Comparison of ENCODE assay signal across 21 mouse cellular contexts in the genomic region with DNA sequence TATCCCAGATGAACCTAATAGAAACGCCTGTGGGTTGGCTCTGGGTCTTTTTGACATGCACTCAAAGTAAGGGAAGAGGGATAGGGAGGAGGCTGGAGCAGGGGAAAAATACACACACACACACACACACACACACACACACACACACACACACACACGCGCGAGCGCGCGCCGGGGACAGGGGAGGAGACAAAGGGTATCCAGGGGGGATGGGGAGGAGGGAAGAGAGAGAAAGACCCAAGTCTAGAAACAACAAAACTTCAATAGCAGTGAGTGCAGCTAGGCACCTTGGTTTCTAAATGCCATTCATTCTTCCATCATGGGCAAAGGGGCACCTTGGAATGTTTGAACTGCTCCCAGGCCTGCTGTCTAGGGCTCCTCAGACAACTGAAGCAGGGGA. TPM values are rescaled to one million over a fixed set of nuclear protein-coding genes. Genes with fewer than 3 reads are reported as not detected.
DNase-seq lines count a peak whose midpoint lies in the region; ATAC-seq and TF ChIP-seq lines count a peak whose summit lies in the region.
"Had no signal": no experiment of that assay in that cellular context is flagged by ENCODE, and none has a peak within 500 bp of the region (broad histone marks: within the 10 kb centered on the region; RNA-seq: fewer than 3 reads in every experiment).

No protein-coding gene starts in this region.

- no peaks in the 10 kb centered on the region for H3K9me3 ChIP-seq in lung, embryonic 14.5 days (ENCODE audit: low read depth, low read length)
- no peaks in the 10 kb centered on the region for H3K9me3 ChIP-seq in lung, postnatal 0 days (ENCODE audit: low read length)
- H3K9me3 ChIP-seq in stomach, embryonic 16.5 days (replicated peaks; ENCODE audit: control insufficient read depth, low read length), result no peaks in the 10 kb centered on the region
- H3K9me3 ChIP-seq in stomach, postnatal 0 days (ENCODE audit: control insufficient read depth, low read length), result no peaks in the 10 kb centered on the region
- H3K9me3 ChIP-seq: embryonic facial prominence, embryonic 13.5 days; embryonic facial prominence, embryonic 15.5 days; forebrain, embryonic 10.5 days had no signal

- peak; percentile 31; the same call in 1 of the 2 replicates for ATAC-seq in lung, embryonic 14.5 days (ENCODE audit: insufficient read depth)
- no peak for ATAC-seq in lung, postnatal 0 days
- peak; percentile 40; the same call in 1 of the 2 replicates for ATAC-seq in stomach, embryonic 16.5 days (ENCODE audit: insufficient read depth, low FRiP score)
- no peak for ATAC-seq in stomach, postnatal 0 days (ENCODE audit: low FRiP score, low TSS enrichment)
- ATAC-seq: forebrain, embryonic 14.5 days; forebrain, embryonic 16.5 days had no signal

- peak; percentile 63 for DNase-seq in heart, adult 11 months
- no peak for DNase-seq in heart, postnatal 25 days (ENCODE audit: low spot score)
- peak; percentile 6 for DNase-seq in lung, embryonic 14.5 days
- DNase-seq in lung, postnatal 0 days (ENCODE audit: low spot score), result no peak
- DNase-seq in stomach, postnatal 0 days (ENCODE audit: low spot score), result no peak
- DNase-seq: adrenal gland, postnatal 10 days; adrenal gland, postnatal 25 days; cerebellum, adult 11 months; cerebellum, adult 18-20 months; cerebellum, adult 8-10 months; cerebellum, adult 9-11 months; cerebellum, postnatal 14 days; cerebellum, postnatal 36 days; embryo, embryonic 11 days had no signal

- 30% methylated on average over 1 of the region's 8 CpGs for WGBS in lung, embryonic 14.5 days
- WGBS in lung, postnatal 0 days, result 78% methylated on average over 4 of the region's 8 CpGs
- 60% methylated on average over 6 of the region's 8 CpGs for WGBS in stomach, embryonic 16.5 days
- 69% methylated on average over 8 of the region's 8 CpGs for WGBS in stomach, postnatal 0 days

- no peaks in the 10 kb centered on the region for H3K36me3 ChIP-seq in lung, embryonic 14.5 days (ENCODE audit: insufficient read depth)
- H3K36me3 ChIP-seq in lung, postnatal 0 days (ENCODE audit: insufficient read depth, low read length), result no peaks in the 10 kb centered on the region
- no peaks in the 10 kb centered on the region for H3K36me3 ChIP-seq in stomach, embryonic 16.5 days (ENCODE audit: control insufficient read depth, insufficient read depth, low read length)
- no peaks in the 10 kb centered on the region for H3K36me3 ChIP-seq in stomach, postnatal 0 days (ENCODE audit: control insufficient read depth, insufficient read depth, low read length)
- H3K36me3 ChIP-seq: embryonic facial prominence, embryonic 13.5 days; embryonic facial prominence, embryonic 15.5 days; forebrain, embryonic 10.5 days had no signal

- no peak overlapping the region for H3K4me2 ChIP-seq in lung, embryonic 14.5 days
- H3K4me2 ChIP-seq in lung, postnatal 0 days (replicated peaks; ENCODE audit: low read depth, low read length), result no peak overlapping the region
- no peak overlapping the region for H3K4me2 ChIP-seq in stomach, embryonic 16.5 days (ENCODE audit: low read depth, low read length)
- H3K4me2 ChIP-seq in stomach, postnatal 0 days (replicated peaks; ENCODE audit: low read depth), result no peak overlapping the region
- H3K4me2 ChIP-seq: embryonic facial prominence, embryonic 13.5 days; embryonic facial prominence, embryonic 15.5 days had no signal

- no peak overlapping the region for H3K9ac ChIP-seq in lung, embryonic 14.5 days
- no peak overlapping the region for H3K9ac ChIP-seq in lung, postnatal 0 days (replicated peaks; ENCODE audit: low read depth)
- no peak overlapping the region for H3K9ac ChIP-seq in stomach, embryonic 16.5 days (ENCODE audit: low read length)
- H3K9ac ChIP-seq in stomach, postnatal 0 days (ENCODE audit: low read length), result no peak overlapping the region
- H3K9ac ChIP-seq: embryonic facial prominence, embryonic 13.5 days; embryonic facial prominence, embryonic 15.5 days had no signal

- no peak for TF ChIP-seq EP300 in lung, postnatal 0 days (IDR thresholded peaks at IDR 0.05)
- no peak for TF ChIP-seq EP300 in stomach, postnatal 0 days (optimal IDR thresholded peaks at IDR 0.05)

- TF ChIP-seq CTCF in lung, embryonic 14.5 days (IDR thresholded peaks at IDR 0.05; ENCODE audit: low read depth), result no peak
- no peak for TF ChIP-seq CTCF in lung, postnatal 0 days (IDR thresholded peaks at IDR 0.05)
- TF ChIP-seq CTCF in stomach, postnatal 0 days (IDR thresholded peaks at IDR 0.05; ENCODE audit: low read depth), result no peak

- no peaks in the 10 kb centered on the region for H3K27me3 ChIP-seq in lung, embryonic 14.5 days (ENCODE audit: insufficient read depth, low read length)
- no peaks in the 10 kb centered on the region for H3K27me3 ChIP-seq in lung, postnatal 0 days (replicated peaks; ENCODE audit: insufficient read depth, low read length)
- H3K27me3 ChIP-seq in stomach, embryonic 16.5 days (ENCODE audit: control insufficient read depth, insufficient read depth, low read length), result no peaks in the 10 kb centered on the region
- H3K27me3 ChIP-seq in stomach, postnatal 0 days (ENCODE audit: control insufficient read depth, insufficient read depth, low read length), result no peaks in the 10 kb centered on the region
- H3K27me3 ChIP-seq: embryonic facial prominence, embryonic 13.5 days; embryonic facial prominence, embryonic 15.5 days had no signal

- H3K4me3 ChIP-seq in lung, embryonic 14.5 days (ENCODE audit: low read depth, low read length), result no peak overlapping the region
- H3K4me3 ChIP-seq in lung, postnatal 0 days (ENCODE audit: low read depth, low read length), result no peak overlapping the region
- no peak overlapping the region for H3K4me3 ChIP-seq in stomach, embryonic 16.5 days (replicated peaks; ENCODE audit: low read length)
- no peak overlapping the region for H3K4me3 ChIP-seq in stomach, postnatal 0 days (ENCODE audit: low read depth, low read length)
- H3K4me3 ChIP-seq: embryonic facial prominence, embryonic 13.5 days; embryonic facial prominence, embryonic 15.5 days; erythroblast, embryonic 14.5 days; forebrain, embryonic 10.5 days had no signal

- no peak overlapping the region for H3K27ac ChIP-seq in lung, embryonic 14.5 days (ENCODE audit: low read depth)
- H3K27ac ChIP-seq in lung, postnatal 0 days (ENCODE audit: low read length), result no peak overlapping the region
- H3K27ac ChIP-seq in stomach, embryonic 16.5 days (ENCODE audit: low read length), result no peak overlapping the region
- no peak overlapping the region for H3K27ac ChIP-seq in stomach, postnatal 0 days (replicated peaks)
- H3K27ac ChIP-seq: embryonic facial prominence, embryonic 13.5 days; embryonic facial prominence, embryonic 15.5 days; forebrain, embryonic 10.5 days had no signal

- intact Hi-C loops in heart, postnatal 25 days (cut with DNase I), result no loop called here

- H3K4me1 ChIP-seq in lung, embryonic 14.5 days (ENCODE audit: insufficient read depth), result no peaks in the 10 kb centered on the region
- no peaks in the 10 kb centered on the region for H3K4me1 ChIP-seq in lung, postnatal 0 days (ENCODE audit: insufficient read depth, low read depth, low read length)
- H3K4me1 ChIP-seq in stomach, embryonic 16.5 days (ENCODE audit: control insufficient read depth, insufficient read depth, low read length), result no peaks in the 10 kb centered on the region
- H3K4me1 ChIP-seq in stomach, postnatal 0 days (replicated peaks; ENCODE audit: control insufficient read depth, insufficient read depth), result no peaks in the 10 kb centered on the region
- H3K4me1 ChIP-seq: embryonic facial prominence, embryonic 15.5 days had no signal

RNA-seq across cellular contexts. Expression of a gene that starts 53.1 kb away (rescaled TPM):
- 1 to 10 TPM; 7.4 to 7.6 TPM for total RNA-seq in heart, postnatal 25 days (2021)
- polyA plus RNA-seq in lung, embryonic 14.5 days (2014; fragmentation: Nextera tagmentation; extraction: Ambion mirVana), result 128 and 132 TPM in 2 replicates
- polyA plus RNA-seq in lung, postnatal 0 days (2015; fragmentation: Nextera tagmentation; extraction: Ambion mirVana), result 67.5 and 72.6 TPM in 2 replicates
- 81.3 and 82.8 TPM in 2 replicates for polyA plus RNA-seq in stomach, embryonic 16.5 days (2015; fragmentation: Nextera tagmentation; extraction: Ambion mirVana)
- 44.6 and 45.7 TPM in 2 replicates for polyA plus RNA-seq in stomach, postnatal 0 days (2015; fragmentation: Nextera tagmentation; extraction: Ambion mirVana)

Comparison
In these comparisons a context has a peak if more than half of its experiments do, and no peak if none do; other contexts are left out.
1. DNase-seq: peak in heart, adult 11 months (single experiment) and lung, embryonic 14.5 days (single experiment); none in heart, postnatal 25 days (single experiment), lung, postnatal 0 days (single experiment) and stomach, postnatal 0 days (single experiment).
2. ATAC-seq: peak in lung, embryonic 14.5 days (single experiment) and stomach, embryonic 16.5 days (single experiment); none in lung, postnatal 0 days (single experiment) and stomach, postnatal 0 days (single experiment).